Mouse (Mus musculus): ENCODE measurements around the gene Acp4.

- TF ChIP-seq POLR2A (IDR thresholded peaks at IDR 0.05; ENCODE audit: control insufficient read depth, extremely low read depth, insufficient read depth, low read length, poor library complexity): no peak
- no peak for TF ChIP-seq CTCF (IDR thresholded peaks at IDR 0.05; ENCODE audit: borderline replicate concordance, control insufficient read depth, extremely low read depth, insufficient read depth, low read length, poor library complexity)
Observed at GRCm38 (mm10) chr7:44269397-44269796, 12.2 kb upstream of the Acp4 start.

All from thymus, adult 2 months (tissue).